18 mouse cellular contexts compared by ENCODE assay signal in the genomic region with DNA sequence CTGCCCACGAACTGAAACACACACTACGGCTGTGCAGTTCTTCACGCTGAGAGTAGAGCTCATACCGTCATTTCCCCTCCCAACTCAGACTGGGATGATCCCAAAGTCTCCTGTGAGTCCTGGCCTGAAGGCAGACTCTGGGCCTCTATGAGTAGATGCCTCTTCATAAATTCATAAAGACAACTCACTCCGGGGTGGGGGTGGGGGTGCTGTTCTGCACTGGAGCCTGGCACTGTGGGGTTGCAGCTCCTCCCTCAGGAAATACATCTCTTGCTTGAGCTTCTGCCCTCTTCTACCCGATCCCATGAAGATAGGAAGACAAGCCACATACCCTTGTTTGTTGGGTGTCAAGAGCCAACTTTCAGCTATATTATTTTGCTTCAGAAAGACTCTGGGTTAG. TPM values are rescaled to one million over a fixed set of nuclear protein-coding genes. Genes with fewer than 3 reads are reported as not detected.
DNase-seq lines count a peak whose midpoint lies in the region; ATAC-seq lines count a peak whose summit lies in the region.
"Had no signal": no experiment of that assay in that cellular context is flagged by ENCODE, and none has a peak within 500 bp of the region (broad histone marks: within the 10 kb centered on the region; RNA-seq: fewer than 3 reads in every experiment).

No protein-coding gene starts in this region.

- no peak for ATAC-seq in heart, embryonic 15.5 days (replicated peaks; ENCODE audit: insufficient number of reproducible peaks, insufficient read depth, low FRiP score, low read depth)
- ATAC-seq in heart, embryonic 12.5 days (ENCODE audit: insufficient number of reproducible peaks, low FRiP score): no peak
- peak; percentile 65 for ATAC-seq in activated CD4-positive, CD25-positive, alpha-beta regulatory T cell, adult 4 months
- ATAC-seq: forebrain, postnatal 0 days; midbrain, embryonic 16.5 days had no signal

- H3K36me3 ChIP-seq in heart, embryonic 15.5 days: no peaks in the 10 kb centered on the region
- no peaks in the 10 kb centered on the region for H3K36me3 ChIP-seq in heart, embryonic 12.5 days
- H3K36me3 ChIP-seq in splenic B cell, adult 2 months (ENCODE audit: control insufficient read depth, insufficient read depth, low read length, poor library complexity, severe bottlenecking): no peaks in the 10 kb centered on the region
- H3K36me3 ChIP-seq: heart, embryonic 13.5 days; kidney, embryonic 15.5 days; limb, embryonic 13.5 days; liver, embryonic 13.5 days had no signal

- WGBS in heart, embryonic 15.5 days: 77% methylated on average over 6 of the region's 6 CpGs
- 82% methylated on average over 6 of the region's 6 CpGs for WGBS in heart, embryonic 12.5 days

- no peaks in the 10 kb centered on the region for H3K9me3 ChIP-seq in heart, embryonic 15.5 days (replicated peaks)
- no peaks in the 10 kb centered on the region for H3K9me3 ChIP-seq in heart, embryonic 12.5 days (replicated peaks)
- H3K9me3 ChIP-seq: heart, embryonic 13.5 days; kidney, embryonic 15.5 days; limb, embryonic 13.5 days; liver, embryonic 13.5 days had no signal

- 0 out of 2 replicates have a peak overlapping the region, but pooled peaks have one; percentile 22 for H3K27ac ChIP-seq in heart, embryonic 15.5 days
- no peak overlapping the region for H3K27ac ChIP-seq in heart, embryonic 12.5 days (ENCODE audit: poor library complexity, severe bottlenecking)
- H3K27ac ChIP-seq: heart, embryonic 13.5 days; kidney, embryonic 15.5 days; limb, embryonic 13.5 days; liver, embryonic 13.5 days had no signal

- DNase-seq in CD4-positive, CD25-positive, alpha-beta regulatory T cell, adult 2 months (ENCODE audit: low read depth, low spot score): peak; percentile 68
- peak; percentile 33 for DNase-seq in splenic B cell, adult 2 months (ENCODE audit: low read depth, low spot score)
- DNase-seq in urinary bladder, postnatal 4 days (ENCODE audit: low spot score in 2 of 2): no peak
- no peak for DNase-seq in kidney, adult 8-10 months
- DNase-seq in Muller cell, postnatal 12 days (ENCODE audit: inconsistent ontology term): no peak
- DNase-seq: cerebellum, adult 8-10 months; forebrain, postnatal 0 days; liver, embryonic 13.5 days; lung, embryonic 14.5 days; lung, postnatal 36 days; right cerebral cortex, postnatal 25 days had no signal

- H3K9ac ChIP-seq in heart, embryonic 15.5 days: no peak overlapping the region
- H3K9ac ChIP-seq in heart, embryonic 12.5 days: no peak overlapping the region
- H3K9ac ChIP-seq: forebrain, postnatal 0 days; heart, embryonic 13.5 days; kidney, embryonic 15.5 days; limb, embryonic 13.5 days; liver, embryonic 13.5 days; lung, embryonic 14.5 days had no signal

- no peak overlapping the region for H3K4me2 ChIP-seq in heart, embryonic 15.5 days
- H3K4me2 ChIP-seq in heart, embryonic 12.5 days: no peak overlapping the region
- H3K4me2 ChIP-seq: heart, embryonic 13.5 days; kidney, embryonic 15.5 days; limb, embryonic 13.5 days; liver, embryonic 13.5 days; lung, embryonic 14.5 days had no signal

- peaks cover 26% of the 10 kb centered on the region for H3K4me1 ChIP-seq in heart, embryonic 15.5 days (replicated peaks)
- H3K4me1 ChIP-seq in heart, embryonic 12.5 days (replicated peaks): peaks cover 10% of the 10 kb centered on the region
- H3K4me1 ChIP-seq: liver, embryonic 13.5 days had no signal

- no peak overlapping the region for H3K4me3 ChIP-seq in heart, embryonic 15.5 days
- H3K4me3 ChIP-seq in heart, embryonic 12.5 days: no peak overlapping the region
- H3K4me3 ChIP-seq: heart, embryonic 13.5 days; kidney, embryonic 15.5 days; limb, embryonic 13.5 days; liver, embryonic 13.5 days had no signal

- H3K27me3 ChIP-seq in heart, embryonic 15.5 days: no peaks in the 10 kb centered on the region
- H3K27me3 ChIP-seq in heart, embryonic 12.5 days (replicated peaks): no peaks in the 10 kb centered on the region
- no peaks in the 10 kb centered on the region for H3K27me3 ChIP-seq in splenic B cell, adult 2 months (ENCODE audit: control insufficient read depth, insufficient read depth, low read length, poor library complexity, severe bottlenecking)
- H3K27me3 ChIP-seq: heart, embryonic 13.5 days; kidney, embryonic 15.5 days; limb, embryonic 13.5 days; liver, embryonic 13.5 days had no signal

RNA-seq across cellular contexts. Expression of a gene that starts 59.9 kb away (rescaled TPM):
- 56.5 and 65.0 TPM in 2 replicates for polyA plus RNA-seq in heart, embryonic 15.5 days (2015; fragmentation: Nextera tagmentation; extraction: Ambion mirVana)
- polyA plus RNA-seq in heart, embryonic 12.5 days (2016; fragmentation: Nextera tagmentation; extraction: Ambion mirVana): 52.0 and 59.0 TPM in 2 replicates
- polyA plus RNA-seq in activated CD4-positive, CD25-positive, alpha-beta regulatory T cell, adult 4 months (2017; shearing (Covaris generic)): 1 to 10 TPM; 4.2 to 4.3 TPM

Comparison
In these comparisons a context has a peak if more than half of its experiments do, and no peak if none do; other contexts are left out.
1. DNase-seq: peak in CD4-positive, CD25-positive, alpha-beta regulatory T cell, adult 2 months (single experiment) and splenic B cell, adult 2 months (single experiment); none in urinary bladder, postnatal 4 days (0 of 2), kidney, adult 8-10 months (0 of 2) and Muller cell, postnatal 12 days (single experiment).